Mouse (Mus musculus): ENCODE results near the gene Doc2a. TPM values are rescaled to one million over a fixed set of nuclear protein-coding genes. Genes with fewer than 3 reads are reported as not detected.
"Not testable (repeated sequence)": the region's sequence is repeated elsewhere in the genome, so short reads cannot be mapped to it uniquely, and the experiment has no call there.

Doc2a gene
- polyA plus RNA-seq, 1 experiment from 2014 or later: 8.5 TPM

GRCm38 (mm10) chr7:126883731-126884181, 36.5 kb downstream of the Doc2a start:
- H3K4me1 ChIP-seq (replicated peaks): peaks cover 37% of the 10 kb centered on the region
- peak overlapping the region; percentile 69 for H3K4me3 ChIP-seq (replicated peaks)
- H3K9me3 ChIP-seq: no peaks in the 10 kb centered on the region
- H3K36me3 ChIP-seq: peaks cover 19% of the 10 kb centered on the region
- peak overlapping the region; percentile 96 for H3K27ac ChIP-seq
- no peaks in the 10 kb centered on the region for H3K27me3 ChIP-seq
- ATAC-seq: no peak
- 2% methylated on average over 15 of the region's 15 CpGs for WGBS
- H3K4me2 ChIP-seq (replicated peaks): peak overlapping the region; percentile 93
- peak overlapping the region; percentile 91 for H3K9ac ChIP-seq (replicated peaks)

GRCm38 (mm10) chr7:126884286-126885164, 37.3 kb downstream of the Doc2a start, which contains the start of gene Taok2:
Taok2 (minus strand) TSS chr7:126884703.
- no peaks in the 10 kb centered on the region for H3K27me3 ChIP-seq
- H3K9me3 ChIP-seq: no peaks in the 10 kb centered on the region
- peak; percentile 99 for ATAC-seq
- H3K27ac ChIP-seq: peak within 1 kb of the TSS; percentile 96
- H3K4me3 ChIP-seq (replicated peaks): peak within 1 kb of the TSS; percentile 69
- peaks cover 17% of the 10 kb centered on the region for H3K36me3 ChIP-seq
- under 1% methylated on average over 54 of the region's 56 CpGs for WGBS
- peak within 1 kb of the TSS; percentile 93 for H3K4me2 ChIP-seq (replicated peaks)
- H3K9ac ChIP-seq (replicated peaks): peak within 1 kb of the TSS; percentile 91
- H3K4me1 ChIP-seq (replicated peaks): peaks cover 37% of the 10 kb centered on the region

- H3K27ac ChIP-seq: no peak overlapping the region
- H3K27me3 ChIP-seq: no peaks in the 10 kb centered on the region
- 94% methylated on average over 5 of the region's 5 CpGs for WGBS
- H3K36me3 ChIP-seq: peaks cover 24% of the 10 kb centered on the region
- no peaks in the 10 kb centered on the region for H3K9me3 ChIP-seq
- no peak overlapping the region for H3K4me2 ChIP-seq (replicated peaks)
- H3K4me3 ChIP-seq (replicated peaks): no peak overlapping the region
- no peak overlapping the region for H3K9ac ChIP-seq (replicated peaks)
- peaks cover 15% of the 10 kb centered on the region for H3K4me1 ChIP-seq (replicated peaks)
- ATAC-seq: no peak
These were observed 40.1 kb downstream of the Doc2a start for GRCm38 (mm10) chr7:126887281-126887680.

- WGBS: 57% methylated on average over 7 of the region's 7 CpGs
- 0 out of 2 replicates have a peak overlapping the region, but pooled peaks have one; percentile 12 for H3K9ac ChIP-seq (replicated peaks)
These were observed 41.6 kb downstream of the Doc2a start for GRCm38 (mm10) chr7:126888852-126889251.

GRCm38 (mm10) chr7:126896912-126897311, 49.7 kb downstream of the Doc2a start:
- no peak for ATAC-seq
- peak overlapping the region; percentile 5; the same call in 1 of the 2 replicates for H3K9ac ChIP-seq (replicated peaks)

More at GRCm38 (mm10) chr7:126888852-126889251, 41.6 kb downstream of the Doc2a start:
- ATAC-seq: no peak
- H3K4me2 ChIP-seq (replicated peaks): no peak overlapping the region
- H3K9me3 ChIP-seq: no peaks in the 10 kb centered on the region
- no peaks in the 10 kb centered on the region for H3K27me3 ChIP-seq
- H3K4me3 ChIP-seq (replicated peaks): no peak overlapping the region
- no peak overlapping the region for H3K27ac ChIP-seq
- peaks cover 28% of the 10 kb centered on the region for H3K36me3 ChIP-seq
- H3K4me1 ChIP-seq (replicated peaks): no peaks in the 10 kb centered on the region

GRCm38 (mm10) chr7:126897390-126898101, 50.3 kb downstream of the Doc2a start:
- H3K27me3 ChIP-seq: no peaks in the 10 kb centered on the region
- peak overlapping the region; percentile 74 for H3K4me2 ChIP-seq (replicated peaks)
- peak overlapping the region; percentile 86 for H3K27ac ChIP-seq
- H3K36me3 ChIP-seq: 0 out of 2 replicates have a peak, but pooled peaks cover 4% of the 10 kb centered on the region
- ATAC-seq: no peak; the same call in 1 of the 2 replicates
- peak overlapping the region; percentile 84 for H3K9ac ChIP-seq (replicated peaks)
- 25% methylated on average over 16 of the region's 16 CpGs for WGBS
- H3K4me1 ChIP-seq (replicated peaks): peaks cover 16% of the 10 kb centered on the region
- H3K4me3 ChIP-seq (replicated peaks): peak overlapping the region; percentile 65
- H3K9me3 ChIP-seq: no peaks in the 10 kb centered on the region

More at GRCm38 (mm10) chr7:126896912-126897311, 49.7 kb downstream of the Doc2a start:
- H3K9me3 ChIP-seq: no peaks in the 10 kb centered on the region
- H3K27ac ChIP-seq: no peak overlapping the region
- peak overlapping the region; percentile 74 for H3K4me2 ChIP-seq (replicated peaks)
- H3K4me1 ChIP-seq (replicated peaks): peaks cover 16% of the 10 kb centered on the region
- WGBS: 89% methylated on average over 5 of the region's 5 CpGs
- H3K4me3 ChIP-seq (replicated peaks): 0 out of 2 replicates have a peak overlapping the region, but pooled peaks have one; percentile 65
- no peaks in the 10 kb centered on the region for H3K27me3 ChIP-seq
- H3K36me3 ChIP-seq: 0 out of 2 replicates have a peak, but pooled peaks cover 4% of the 10 kb centered on the region

- H3K36me3 ChIP-seq: no peaks in the 10 kb centered on the region
- peak overlapping the region; percentile 86 for H3K27ac ChIP-seq
- H3K4me2 ChIP-seq (replicated peaks): peak overlapping the region; percentile 74
- H3K4me1 ChIP-seq (replicated peaks): peaks cover 16% of the 10 kb centered on the region
- peak overlapping the region; percentile 65 for H3K4me3 ChIP-seq (replicated peaks)
- WGBS: 13% methylated on average over 37 of the region's 37 CpGs
- H3K9ac ChIP-seq (replicated peaks): peak overlapping the region; percentile 84
- peak; percentile 95 for ATAC-seq
- no peaks in the 10 kb centered on the region for H3K27me3 ChIP-seq
- H3K9me3 ChIP-seq: no peaks in the 10 kb centered on the region
These were observed 51.1 kb downstream of the Doc2a start for GRCm38 (mm10) chr7:126898102-126898990.

- not testable (repeated sequence) for H3K4me3 ChIP-seq (replicated peaks); H3K27ac ChIP-seq; H3K27me3 ChIP-seq; H3K9ac ChIP-seq (replicated peaks); H3K36me3 ChIP-seq; H3K9me3 ChIP-seq; ATAC-seq; H3K4me2 ChIP-seq (replicated peaks)
- peaks cover 16% of the 10 kb centered on the region for H3K4me1 ChIP-seq (replicated peaks)
- 91% methylated on average over 9 of the region's 9 CpGs for WGBS
These were observed 52.6 kb downstream of the Doc2a start for GRCm38 (mm10) chr7:126899781-126900180.

Other genes with a start within 250 kb of the Doc2a start
- 4.8 and 7.6 TPM in 2 replicates for gene Nupr1, start 216.6 kb upstream of the Doc2a start, polyA plus RNA-seq (2015; fragmentation: Nextera tagmentation; extraction: Ambion mirVana)
- 54.5 and 57.0 TPM in 2 replicates for gene Sgf29, start 198.1 kb upstream of the Doc2a start, polyA plus RNA-seq (2015; fragmentation: Nextera tagmentation; extraction: Ambion mirVana)
- gene Sult1a1, start 171.0 kb upstream of the Doc2a start, polyA plus RNA-seq (2015; fragmentation: Nextera tagmentation; extraction: Ambion mirVana): 0.93 and 1.9 TPM in 2 replicates
- 141 and 158 TPM in 2 replicates for gene Bola2, start 152.0 kb upstream of the Doc2a start, polyA plus RNA-seq (2015; fragmentation: Nextera tagmentation; extraction: Ambion mirVana)
- 21.0 and 21.1 TPM in 2 replicates for gene Slx1b, start 151.6 kb upstream of the Doc2a start, polyA plus RNA-seq (2015; fragmentation: Nextera tagmentation; extraction: Ambion mirVana)
- gene Coro1a, start 139.6 kb upstream of the Doc2a start, polyA plus RNA-seq (2015; fragmentation: Nextera tagmentation; extraction: Ambion mirVana): 96.3 and 101 TPM in 2 replicates
- 78.8 and 80.7 TPM in 2 replicates for gene Mapk3, start 87.8 kb upstream of the Doc2a start, polyA plus RNA-seq (2015; fragmentation: Nextera tagmentation; extraction: Ambion mirVana)
- gene Gdpd3, start 81.1 kb upstream of the Doc2a start, polyA plus RNA-seq (2015; fragmentation: Nextera tagmentation; extraction: Ambion mirVana): 2.5 and 2.9 TPM in 2 replicates
- 163 and 180 TPM in 2 replicates for gene Ypel3, start 70.5 kb upstream of the Doc2a start, polyA plus RNA-seq (2015; fragmentation: Nextera tagmentation; extraction: Ambion mirVana)
- gene Tbx6, start 65.9 kb upstream of the Doc2a start, polyA plus RNA-seq (2015; fragmentation: Nextera tagmentation; extraction: Ambion mirVana): 0.36 and 0.49 TPM in 2 replicates
- gene Ppp4c, start 54.9 kb upstream of the Doc2a start, polyA plus RNA-seq (2015; fragmentation: Nextera tagmentation; extraction: Ambion mirVana): 224 and 241 TPM in 2 replicates
- 48.3 and 52.6 TPM in 2 replicates for gene Fam57b, start 49.7 kb upstream of the Doc2a start, polyA plus RNA-seq (2015; fragmentation: Nextera tagmentation; extraction: Ambion mirVana)
- not detected in 2 replicates for gene 4930451I11Rik, start 15.8 kb upstream of the Doc2a start, polyA plus RNA-seq (2015; fragmentation: Nextera tagmentation; extraction: Ambion mirVana)
- gene Hirip3, start 14.6 kb downstream of the Doc2a start, polyA plus RNA-seq (2015; fragmentation: Nextera tagmentation; extraction: Ambion mirVana): 26.8 and 28.5 TPM in 2 replicates
- 84.3 and 88.8 TPM in 2 replicates for gene Ino80e, start 15.0 kb downstream of the Doc2a start, polyA plus RNA-seq (2015; fragmentation: Nextera tagmentation; extraction: Ambion mirVana)
- gene Taok2, start 37.3 kb downstream of the Doc2a start, polyA plus RNA-seq (2015; fragmentation: Nextera tagmentation; extraction: Ambion mirVana): 61.4 and 63.1 TPM in 2 replicates
- 33.2 and 35.0 TPM in 2 replicates for gene Tmem219, start 75.5 kb downstream of the Doc2a start, polyA plus RNA-seq (2015; fragmentation: Nextera tagmentation; extraction: Ambion mirVana)
- 84.3 and 85.7 TPM in 2 replicates for gene Kctd13, start 81.5 kb downstream of the Doc2a start, polyA plus RNA-seq (2015; fragmentation: Nextera tagmentation; extraction: Ambion mirVana)
- 5.5 and 5.8 TPM in 2 replicates for gene Asphd1, start 102.2 kb downstream of the Doc2a start, polyA plus RNA-seq (2015; fragmentation: Nextera tagmentation; extraction: Ambion mirVana)
- gene Sez6l2, start 103.1 kb downstream of the Doc2a start, polyA plus RNA-seq (2015; fragmentation: Nextera tagmentation; extraction: Ambion mirVana): 34.9 and 35.3 TPM in 2 replicates
- gene Cdipt, start 128.5 kb downstream of the Doc2a start, polyA plus RNA-seq (2015; fragmentation: Nextera tagmentation; extraction: Ambion mirVana): 101 and 108 TPM in 2 replicates
- 0.72 and 0.85 TPM in 2 replicates for gene Cdiptos, start 128.7 kb downstream of the Doc2a start, polyA plus RNA-seq (2015; fragmentation: Nextera tagmentation; extraction: Ambion mirVana)
- 3.0 and 3.7 TPM in 2 replicates for gene Mvp, start 167.2 kb downstream of the Doc2a start, polyA plus RNA-seq (2015; fragmentation: Nextera tagmentation; extraction: Ambion mirVana)
- gene Pagr1b, start 169.1 kb downstream of the Doc2a start, polyA plus RNA-seq (2015; fragmentation: Nextera tagmentation; extraction: Ambion mirVana): 0.30 TPM in 1 of 2 replicates, not detected in the other
- gene Pagr1a, start 169.9 kb downstream of the Doc2a start, polyA plus RNA-seq (2015; fragmentation: Nextera tagmentation; extraction: Ambion mirVana): 39.8 and 40.8 TPM in 2 replicates
- gene Gm42742, start 173.7 kb downstream of the Doc2a start, polyA plus RNA-seq (2015; fragmentation: Nextera tagmentation; extraction: Ambion mirVana): 72.0 and 73.9 TPM in 2 replicates
- 10.8 and 11.9 TPM in 2 replicates for gene Prrt2, start 173.8 kb downstream of the Doc2a start, polyA plus RNA-seq (2015; fragmentation: Nextera tagmentation; extraction: Ambion mirVana)
- 58.2 and 72.5 TPM in 2 replicates for gene Maz, start 179.6 kb downstream of the Doc2a start, polyA plus RNA-seq (2015; fragmentation: Nextera tagmentation; extraction: Ambion mirVana)
- gene Kif22, start 195.1 kb downstream of the Doc2a start, polyA plus RNA-seq (2015; fragmentation: Nextera tagmentation; extraction: Ambion mirVana): 57.5 and 61.0 TPM in 2 replicates
- gene Zg16, start 239.9 kb downstream of the Doc2a start, polyA plus RNA-seq (2015; fragmentation: Nextera tagmentation; extraction: Ambion mirVana): not detected in 2 replicates
- gene AI467606, start 243.9 kb downstream of the Doc2a start, polyA plus RNA-seq (2015; fragmentation: Nextera tagmentation; extraction: Ambion mirVana): 0.90 and 1.5 TPM in 2 replicates